Mouse (Mus musculus): ENCODE measurements around the gene Cstf1. TPM values are rescaled to one million over a fixed set of nuclear protein-coding genes. Genes with fewer than 3 reads are reported as not detected.

Gene Cstf1
- polyA plus RNA-seq, 1 experiment: 43.2 TPM

DNA sequence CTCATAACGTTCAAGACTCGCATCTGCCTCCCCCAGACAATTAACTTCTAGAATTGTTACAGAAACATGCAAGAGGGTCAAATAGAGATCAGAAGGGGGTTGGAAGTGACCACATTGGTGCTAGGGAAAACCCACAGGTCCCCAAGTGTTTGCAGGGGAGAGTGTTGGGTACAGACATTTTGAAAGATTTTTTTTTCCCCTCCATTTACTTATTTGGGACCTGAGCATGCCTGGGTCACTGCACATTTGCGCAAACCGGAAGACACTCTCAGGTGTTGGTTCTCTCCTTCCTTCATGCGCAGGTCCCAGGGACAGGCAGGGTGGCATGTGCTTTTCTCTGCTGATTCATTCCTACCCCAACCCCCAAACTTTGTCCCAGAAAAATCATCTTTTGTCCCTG, 46.4 kb downstream of the Cstf1 start:
- TF ChIP-seq CTCF (IDR thresholded peaks at IDR 0.05; ENCODE audit: borderline replicate concordance, extremely low read depth, insufficient read depth, insufficient read length) (no peak), POLR2A (IDR thresholded peaks at IDR 0.05; ENCODE audit: borderline replicate concordance, extremely low read depth, insufficient read depth, insufficient read length, poor library complexity, severe bottlenecking) (no peak)
- no peak for DNase-seq (ENCODE audit: low read depth)

DNA sequence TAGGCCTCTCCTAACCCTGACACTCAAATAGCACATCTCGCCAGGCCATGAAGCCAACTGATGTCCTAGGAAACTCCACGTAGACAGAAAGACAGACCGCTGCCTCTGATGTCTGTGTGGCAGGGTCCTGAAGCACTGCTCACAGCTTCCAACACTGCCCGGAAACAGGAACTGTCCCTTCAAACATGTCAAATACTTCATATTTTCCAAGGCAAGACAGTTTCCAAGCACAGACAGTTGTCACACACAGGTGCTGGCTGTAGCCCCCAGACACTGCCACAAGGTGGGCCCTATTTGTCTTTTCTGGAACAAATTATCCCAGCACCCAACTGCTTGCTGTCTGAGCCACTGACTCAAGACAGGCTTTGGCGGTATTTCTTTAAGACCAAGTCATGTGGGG, 47.7 kb downstream of the Cstf1 start:
- TF ChIP-seq POLR2A (IDR thresholded peaks at IDR 0.05; ENCODE audit: borderline replicate concordance, extremely low read depth, insufficient read depth, insufficient read length, poor library complexity, severe bottlenecking) (no peak), CTCF (IDR thresholded peaks at IDR 0.05; ENCODE audit: borderline replicate concordance, extremely low read depth, insufficient read depth, insufficient read length) (no peak)

DNA sequence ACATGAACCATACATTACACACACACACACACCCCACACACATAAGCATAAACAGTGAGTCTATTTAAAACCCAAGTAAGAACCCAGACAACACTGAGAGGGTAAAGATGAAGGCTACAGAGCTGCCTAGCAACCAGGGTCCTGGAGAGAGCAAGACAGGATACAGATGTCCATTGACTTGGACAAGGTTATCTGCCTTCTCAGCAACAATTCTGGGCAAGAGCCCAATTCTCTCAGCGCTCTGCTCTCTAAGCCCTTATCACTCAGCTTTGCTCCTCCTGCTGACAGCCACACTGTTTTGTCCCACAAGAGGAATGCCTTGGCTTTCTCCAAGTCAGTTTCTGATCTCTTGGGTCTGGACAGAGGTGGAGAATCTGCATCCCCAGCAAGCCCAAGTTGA, 60.1 kb downstream of the Cstf1 start:
- DNase-seq (ENCODE audit: low read depth): no peak
- TF ChIP-seq CTCF (IDR thresholded peaks at IDR 0.05; ENCODE audit: borderline replicate concordance, extremely low read depth, insufficient read depth, insufficient read length) (no peak), POLR2A (IDR thresholded peaks at IDR 0.05; ENCODE audit: borderline replicate concordance, extremely low read depth, insufficient read depth, insufficient read length, poor library complexity, severe bottlenecking) (no peak)

More for the DNA sequence above, 47.7 kb downstream of the Cstf1 start:
- DNase-seq (ENCODE audit: low read depth): no peak

Other genes with a start within 250 kb of the Cstf1 start
- 0.29 and 0.39 TPM in 2 replicates for gene Mc3r, start 122.2 kb upstream of the Cstf1 start, polyA plus RNA-seq (2012; rRNA removed)
- gene Fam210b, start 25.1 kb upstream of the Cstf1 start, polyA plus RNA-seq (2012; rRNA removed): 21.6 and 29.5 TPM in 2 replicates
- gene Aurka, start 146 bp upstream of the Cstf1 start, polyA plus RNA-seq (2012; rRNA removed): 20.4 and 31.9 TPM in 2 replicates
- gene Cass4, start 23.1 kb downstream of the Cstf1 start, polyA plus RNA-seq (2012; rRNA removed): 0.06 and 0.11 TPM in 2 replicates
- gene Rtf2, start 69.9 kb downstream of the Cstf1 start, polyA plus RNA-seq (2012; rRNA removed): 63.3 and 66.5 TPM in 2 replicates
- gene Gcnt7, start 87.9 kb downstream of the Cstf1 start, polyA plus RNA-seq (2012; rRNA removed): not detected in 2 replicates
- 0.37 and 0.57 TPM in 2 replicates for gene Fam209, start 101.8 kb downstream of the Cstf1 start, polyA plus RNA-seq (2012; rRNA removed)
- gene Tfap2c, start 178.9 kb downstream of the Cstf1 start, polyA plus RNA-seq (2012; rRNA removed): 5.2 and 15.7 TPM in 2 replicates

All from brain, embryonic 14.5 days (tissue).